9 mouse cellular contexts compared by ENCODE assay signal in genomic region chr2:102201198-102201948, GRCm38 (mm10). TPM values are rescaled to one million over a fixed set of nuclear protein-coding genes. Genes with fewer than 3 reads are reported as not detected.
DNase-seq lines count a peak whose midpoint lies in the region; ATAC-seq and TF ChIP-seq lines count a peak whose summit lies in the region.
"Had no signal": no experiment of that assay in that cellular context is flagged by ENCODE, and none has a peak within 500 bp of the region (broad histone marks: within the 10 kb centered on the region; RNA-seq: fewer than 3 reads in every experiment).

No protein-coding gene starts in this region.

- no peaks in the 10 kb centered on the region for H3K36me3 ChIP-seq in lung, embryonic 14.5 days (ENCODE audit: insufficient read depth)
- H3K36me3 ChIP-seq: limb, embryonic 12.5 days had no signal

- no peak overlapping the region for H3K9ac ChIP-seq in lung, embryonic 14.5 days
- H3K9ac ChIP-seq: limb, embryonic 12.5 days had no signal

- TF ChIP-seq CTCF in lung, embryonic 14.5 days (IDR thresholded peaks at IDR 0.05; ENCODE audit: low read depth) = no peak

- 66% methylated on average over 11 of the region's 14 CpGs for WGBS in lung, embryonic 14.5 days

- H3K4me3 ChIP-seq in lung, embryonic 14.5 days (ENCODE audit: low read depth, low read length) = no peak overlapping the region
- H3K4me3 ChIP-seq: limb, embryonic 12.5 days had no signal

- no peak overlapping the region for H3K27ac ChIP-seq in lung, embryonic 14.5 days (ENCODE audit: low read depth)
- H3K27ac ChIP-seq: limb, embryonic 12.5 days had no signal

- H3K9me3 ChIP-seq in lung, embryonic 14.5 days (ENCODE audit: low read depth, low read length) = no peaks in the 10 kb centered on the region
- H3K9me3 ChIP-seq: limb, embryonic 12.5 days had no signal

- no peaks in the 10 kb centered on the region for H3K27me3 ChIP-seq in lung, embryonic 14.5 days (ENCODE audit: insufficient read depth, low read length)
- H3K27me3 ChIP-seq: limb, embryonic 12.5 days had no signal

- ATAC-seq in common myeloid progenitor, adult 5-6 weeks (replicated peaks; ENCODE audit: low read depth, poor library complexity, severe bottlenecking) = peak; percentile 89
- ATAC-seq in lung, embryonic 14.5 days (ENCODE audit: insufficient read depth) = no peak; the same call in 1 of the 2 replicates

- H3K4me2 ChIP-seq in lung, embryonic 14.5 days = no peak overlapping the region
- H3K4me2 ChIP-seq: limb, embryonic 12.5 days had no signal

- peak; percentile 54 for DNase-seq in kidney, adult 18-20 months
- DNase-seq in kidney, postnatal 4 days = no peak
- DNase-seq in adrenal gland, adult 8-10 months = peak; percentile 42
- peak; percentile 41 for DNase-seq in lung, embryonic 14.5 days
- DNase-seq in MN1 (ENCODE audit: low spot score) = no peak
- no peak for DNase-seq in right cerebral cortex, adult 18-20 months
- no peak for DNase-seq in right cerebral cortex, postnatal 14 days

- no peaks in the 10 kb centered on the region for H3K4me1 ChIP-seq in lung, embryonic 14.5 days (ENCODE audit: insufficient read depth)

RNA-seq across cellular contexts. Expression of gene Ldlrad3, which starts 15.2 kb away (rescaled TPM):
- 1 to 10 TPM; 6.3 to 7.4 (median 7.0) TPM for total RNA-seq in adrenal gland, adult 8-10 months (2022)
- 9.2 and 12.0 TPM in 2 replicates for total RNA-seq in common myeloid progenitor, adult 5-6 weeks (2017)
- polyA plus RNA-seq in lung, embryonic 14.5 days (2014; fragmentation: Nextera tagmentation; extraction: Ambion mirVana) = 58.3 and 60.4 TPM in 2 replicates

Comparison
In these comparisons a context has a peak if more than half of its experiments do, and no peak if none do; other contexts are left out.
1. DNase-seq: peak in kidney, adult 18-20 months (single experiment), adrenal gland, adult 8-10 months (single experiment) and lung, embryonic 14.5 days (single experiment); none in kidney, postnatal 4 days (0 of 2), MN1 (single experiment), right cerebral cortex, adult 18-20 months (single experiment) and right cerebral cortex, postnatal 14 days (single experiment).